Mouse (Mus musculus): Measurements from ENCODE around the gene Ugt1a5.
"Not testable (repeated sequence)": the region's sequence is repeated elsewhere in the genome, so short reads cannot be mapped to it uniquely, and the experiment has no call there.

Ugt1a5 gene

GRCm38 (mm10) chr1:88224029-88224776 is 58.4 kb downstream of the Ugt1a5 start:
- DNase-seq (ENCODE audit: low read depth) = no peak

GRCm38 (mm10) chr1:88225301-88225700 is 59.5 kb downstream of the Ugt1a5 start:
- DNase-seq (ENCODE audit: low read depth) = not testable (repeated sequence)

GRCm38 (mm10) chr1:88225741-88226140 is 59.9 kb downstream of the Ugt1a5 start:
- no peak for DNase-seq (ENCODE audit: low read depth)

GRCm38 (mm10) chr1:88226670-88227379 is 61.0 kb downstream of the Ugt1a5 start, which contains the start of gene Mroh2a:
TSS of gene Mroh2a (plus strand) at chr1:88226986.
- DNase-seq (ENCODE audit: low read depth) = no peak

- no peak for DNase-seq (ENCODE audit: low read depth)
Observed at GRCm38 (mm10) chr1:88227482-88227881, 61.7 kb downstream of the Ugt1a5 start.

GRCm38 (mm10) chr1:88228121-88228520 is 62.3 kb downstream of the Ugt1a5 start:
- DNase-seq (ENCODE audit: low read depth) = no peak

- DNase-seq (ENCODE audit: low read depth) = no peak
Observed at GRCm38 (mm10) chr1:88229566-88229965, 63.8 kb downstream of the Ugt1a5 start.

- no peak for DNase-seq (ENCODE audit: low read depth)
Observed at GRCm38 (mm10) chr1:88229986-88230385, 64.2 kb downstream of the Ugt1a5 start.

GRCm38 (mm10) chr1:88230421-88230820 is 64.6 kb downstream of the Ugt1a5 start:
- DNase-seq (ENCODE audit: low read depth) = no peak

GRCm38 (mm10) chr1:88230981-88231802 is 65.4 kb downstream of the Ugt1a5 start:
- DNase-seq (ENCODE audit: low read depth) = no peak

GRCm38 (mm10) chr1:88231803-88232499 is 66.1 kb downstream of the Ugt1a5 start:
- DNase-seq (ENCODE audit: low read depth) = no peak

- no peak for DNase-seq (ENCODE audit: low read depth)
Observed at GRCm38 (mm10) chr1:88232664-88233380, 67.0 kb downstream of the Ugt1a5 start.

GRCm38 (mm10) chr1:88233421-88234247 is 67.8 kb downstream of the Ugt1a5 start:
- no peak for DNase-seq (ENCODE audit: low read depth)

- DNase-seq (ENCODE audit: low read depth) = no peak
Observed at GRCm38 (mm10) chr1:88234248-88234610, 68.4 kb downstream of the Ugt1a5 start.

GRCm38 (mm10) chr1:88234646-88235045 is 68.8 kb downstream of the Ugt1a5 start:
- DNase-seq (ENCODE audit: low read depth) = no peak

- no peak for DNase-seq (ENCODE audit: low read depth)
Observed at GRCm38 (mm10) chr1:88235046-88235893, 69.5 kb downstream of the Ugt1a5 start.

- DNase-seq (ENCODE audit: low read depth) = no peak
Observed at GRCm38 (mm10) chr1:88235894-88236415, 70.1 kb downstream of the Ugt1a5 start.

- DNase-seq (ENCODE audit: low read depth) = no peak
Observed at GRCm38 (mm10) chr1:88237311-88237710, 71.5 kb downstream of the Ugt1a5 start.

GRCm38 (mm10) chr1:88238771-88239170 is 73.0 kb downstream of the Ugt1a5 start:
- DNase-seq (ENCODE audit: low read depth) = no peak
